Mouse (Mus musculus) stomach, embryonic 16.5 days (tissue): Measurements from ENCODE around the gene Fndc9. TPM values are rescaled to one million over a fixed set of nuclear protein-coding genes. Genes with fewer than 3 reads are reported as not detected.

ENCODE experiments used
- ATAC-seq: fragments of 200-750 bp; cut with Nextera tagmentation; 2 replicates; pipeline ENCODE4 v1.8.0; 2017; ENCODE audit warnings: moderate number of reproducible peaks, moderate TSS enrichment; ENCODE audit not compliant: insufficient read depth, low FRiP score
- H3K27ac ChIP-seq: fragments of 300-500 bp; sonication (generic); 2 replicates; pipeline ENCODE4 v1.5.1; 2014; ENCODE audit warnings: low read length
- H3K27me3 ChIP-seq: fragments of 300-500 bp; sonication (generic); 2 replicates; pipeline ENCODE4 v1.6.1; 2014; ENCODE audit warnings: low read length, control low read depth, mixed read lengths; ENCODE audit not compliant: control insufficient read depth, insufficient read depth
- H3K36me3 ChIP-seq: fragments of 300-500 bp; sonication (generic); 2 replicates; pipeline ENCODE4 v1.6.1; 2014; ENCODE audit warnings: low read length; ENCODE audit not compliant: control insufficient read depth, insufficient read depth
- H3K4me1 ChIP-seq: fragments of 300-500 bp; sonication (generic); 2 replicates; pipeline ENCODE4 v1.6.1; 2014; ENCODE audit warnings: low read length, control low read depth, mixed read lengths; ENCODE audit not compliant: control insufficient read depth, insufficient read depth
- H3K4me2 ChIP-seq: fragments of 300-500 bp; sonication (generic); 2 replicates; pipeline ENCODE4 v1.6.1; 2014; ENCODE audit warnings: low read depth, low read length, mixed read lengths
- H3K4me3 ChIP-seq: fragments of 300-500 bp; sonication (generic); replicated peaks from 2 replicates; pipeline ENCODE4 v1.5.1; 2014; ENCODE audit warnings: mild to moderate bottlenecking, low read length
- H3K9ac ChIP-seq: fragments of 300-500 bp; sonication (generic); 2 replicates; pipeline ENCODE4 v1.6.1; 2014; ENCODE audit warnings: low read length
- H3K9me3 ChIP-seq: fragments of 300-500 bp; sonication (generic); replicated peaks from 2 replicates; pipeline ENCODE4 v1.6.1; 2016; ENCODE audit warnings: low read length, control low read depth; ENCODE audit not compliant: control insufficient read depth
- WGBS: fragments of 180-500 bp; shearing (Covaris S2); extraction: QIAGEN DNeasy Blood & Tissue Kit; methylation state at CpG from one replicate; pipeline ENCODE4 v1.1.7; 2014; 5-methylcytosine and 5-hydroxymethylcytosine counted together
- polyA plus RNA-seq: library from polyadenylated mRNA; unstranded; fragments of >200 nt; fragmentation: Nextera tagmentation; extraction: Ambion mirVana; gene quantifications from 2 replicates; pipeline ENCODE4 v1.2.1, GENCODE M21; 2015

Gene Fndc9
- polyA plus RNA-seq, 1 experiment from 2014 or later = 0.27 TPM

DNA sequence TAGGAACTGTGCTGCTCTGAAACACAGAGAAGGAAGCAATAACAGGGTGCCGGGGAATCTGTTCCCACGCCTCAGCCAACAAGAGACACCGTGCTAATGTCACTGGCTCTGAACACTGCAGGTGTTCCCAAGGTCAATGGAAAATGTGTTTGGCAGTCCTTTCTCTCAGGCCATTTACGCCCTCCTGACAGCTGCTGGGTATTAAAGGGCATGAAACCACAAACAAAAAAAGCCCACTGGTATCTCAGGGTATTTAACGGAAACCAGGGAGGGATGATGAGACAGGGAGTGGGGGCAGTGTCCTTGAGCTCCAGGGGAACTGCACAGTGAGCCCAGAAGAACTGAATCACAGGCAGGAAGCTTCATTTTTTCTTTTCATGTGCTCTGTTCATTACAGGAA lies 42.8 kb downstream of the Fndc9 start:
- Histone ChIP-seq H3K4me3 (no peak overlapping the region), H3K36me3 (no peaks in the 10 kb centered on the region), H3K27me3 (no peaks in the 10 kb centered on the region), H3K9me3 (no peaks in the 10 kb centered on the region), H3K4me1 (no peaks in the 10 kb centered on the region), H3K27ac (no peak overlapping the region), H3K9ac (no peak overlapping the region), H3K4me2 (no peak overlapping the region)
- no peak for ATAC-seq
- WGBS = 72% methylated on average over 5 of the region's 5 CpGs

DNA sequence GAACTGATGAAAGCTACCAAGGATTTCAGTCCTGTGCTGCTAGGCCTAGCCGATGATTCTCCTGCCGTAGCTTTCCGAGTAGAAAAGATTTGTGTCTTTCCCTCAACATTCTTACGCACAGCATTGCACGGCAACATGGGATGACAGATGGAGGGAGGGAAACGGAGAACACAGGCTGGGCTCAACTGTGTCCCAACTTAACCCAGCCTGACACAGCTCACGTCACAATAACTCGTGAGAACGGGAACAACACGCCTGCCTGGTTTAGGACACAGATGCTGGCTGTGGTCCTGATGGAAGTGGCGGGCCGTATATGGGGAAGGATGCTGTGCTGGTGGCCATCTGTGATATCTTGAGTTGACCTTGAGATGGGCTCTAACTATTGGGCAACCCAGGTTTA lies 43.4 kb downstream of the Fndc9 start:
- no peak overlapping the region for H3K4me2 ChIP-seq
- no peak overlapping the region for H3K27ac ChIP-seq
- H3K9me3 ChIP-seq = no peaks in the 10 kb centered on the region
- H3K27me3 ChIP-seq = no peaks in the 10 kb centered on the region
- H3K4me1 ChIP-seq = no peaks in the 10 kb centered on the region
- 87% methylated on average over 12 of the region's 12 CpGs for WGBS
- H3K36me3 ChIP-seq = no peaks in the 10 kb centered on the region
- no peak for ATAC-seq
- H3K9ac ChIP-seq = no peak overlapping the region
- no peak overlapping the region for H3K4me3 ChIP-seq

DNA sequence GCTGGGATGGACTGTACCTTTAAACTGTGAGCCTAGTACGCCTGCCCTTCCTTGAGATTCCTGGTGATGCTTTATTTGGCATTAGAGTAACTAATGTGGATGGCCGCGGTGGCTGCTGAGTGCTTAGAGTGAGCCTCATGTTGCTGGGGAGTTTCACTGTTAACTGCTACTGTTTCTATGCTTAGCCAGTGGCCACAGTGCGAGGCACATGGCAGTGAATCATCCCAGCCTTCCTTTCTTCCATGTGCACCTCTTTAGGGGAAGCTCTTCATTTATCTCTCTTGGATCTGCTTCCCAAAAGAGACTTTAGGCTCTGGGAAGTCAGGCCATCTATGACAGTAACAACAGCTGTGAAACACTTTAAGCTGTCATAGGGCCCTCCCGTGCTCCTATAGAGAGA lies 47.3 kb downstream of the Fndc9 start:
- H3K4me1 ChIP-seq = no peaks in the 10 kb centered on the region
- WGBS = 86% methylated on average over 5 of the region's 5 CpGs

DNA sequence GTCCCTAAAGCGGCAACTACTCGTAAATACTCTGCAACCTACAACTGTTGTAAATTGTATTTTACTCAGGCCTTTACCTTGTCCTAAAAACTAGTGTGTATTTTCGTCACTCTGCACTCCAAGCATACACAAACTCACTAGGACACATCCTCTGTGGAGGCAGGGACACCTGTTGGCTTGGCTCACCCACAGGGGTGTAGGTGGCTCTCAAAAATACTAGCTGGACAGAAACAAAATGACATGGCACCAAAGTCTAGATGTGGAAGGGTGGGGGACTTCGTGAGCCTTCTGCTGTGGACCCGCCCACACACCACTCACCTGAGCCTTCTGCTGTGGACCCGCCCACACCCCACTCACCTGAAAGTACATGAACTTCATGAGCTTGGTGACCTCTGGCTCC lies 48.5 kb downstream of the Fndc9 start:
- no peaks in the 10 kb centered on the region for H3K9me3 ChIP-seq
- no peak for ATAC-seq

More for the DNA sequence above, 47.3 kb downstream of the Fndc9 start:
- H3K4me2 ChIP-seq = no peak overlapping the region
- H3K27ac ChIP-seq = no peak overlapping the region
- no peaks in the 10 kb centered on the region for H3K9me3 ChIP-seq
- H3K27me3 ChIP-seq = no peaks in the 10 kb centered on the region
- no peak overlapping the region for H3K9ac ChIP-seq
- H3K4me3 ChIP-seq = no peak overlapping the region
- ATAC-seq = no peak
- no peaks in the 10 kb centered on the region for H3K36me3 ChIP-seq

DNA sequence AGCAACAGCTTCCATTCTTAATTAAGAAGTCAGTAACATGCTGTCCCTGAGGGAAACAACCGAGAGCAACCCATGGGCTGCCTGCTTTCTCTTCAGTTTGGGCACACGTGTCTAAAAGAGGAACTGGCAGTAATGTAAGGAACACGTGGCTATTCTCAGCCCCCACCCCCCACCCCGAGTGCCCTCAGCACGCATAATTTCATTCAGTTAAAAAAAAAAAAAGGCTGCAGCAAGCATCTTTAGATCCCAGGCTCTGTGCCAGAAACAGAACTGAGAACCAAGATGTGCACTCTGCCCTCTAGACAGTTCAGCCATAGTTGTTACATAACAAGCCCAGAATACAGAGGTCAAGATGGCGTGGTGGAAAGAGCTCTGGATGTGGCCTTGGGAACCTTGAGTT lies 51.5 kb downstream of the Fndc9 start:
- Histone ChIP-seq H3K27ac (no peak overlapping the region), H3K4me3 (no peak overlapping the region), H3K4me2 (no peak overlapping the region), H3K9ac (no peak overlapping the region), H3K4me1 (no peaks in the 10 kb centered on the region), H3K9me3 (no peaks in the 10 kb centered on the region), H3K27me3 (no peaks in the 10 kb centered on the region), H3K36me3 (no peaks in the 10 kb centered on the region)
- 51% methylated on average over 6 of the region's 6 CpGs for WGBS
- no peak for ATAC-seq

More for the DNA sequence above, 48.5 kb downstream of the Fndc9 start:
- Histone ChIP-seq H3K4me1 (no peaks in the 10 kb centered on the region), H3K4me3 (no peak overlapping the region), H3K27me3 (no peaks in the 10 kb centered on the region), H3K36me3 (no peaks in the 10 kb centered on the region), H3K27ac (no peak overlapping the region), H3K4me2 (no peak overlapping the region), H3K9ac (no peak overlapping the region)
- 86% methylated on average over 6 of the region's 6 CpGs for WGBS

DNA sequence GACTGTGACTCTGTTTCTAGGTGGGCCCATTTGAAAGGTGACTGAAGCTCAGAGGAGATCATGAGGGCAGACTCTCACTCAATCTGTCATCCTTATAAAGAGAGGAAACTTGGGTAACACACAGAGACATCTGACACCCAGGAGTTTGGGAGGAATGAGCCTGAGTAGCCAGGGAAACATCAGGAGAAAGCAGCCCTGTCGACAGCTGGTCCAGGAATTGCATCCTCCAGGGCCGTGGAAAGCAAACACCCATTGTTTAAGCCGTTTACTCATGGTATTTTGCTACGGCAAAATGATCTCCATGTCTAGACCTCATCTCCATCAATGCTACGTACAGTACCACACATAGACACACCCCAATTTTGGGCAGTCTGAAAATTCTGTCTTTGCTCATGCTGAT lies 52.8 kb downstream of the Fndc9 start:
- no peaks in the 10 kb centered on the region for H3K9me3 ChIP-seq
- no peak overlapping the region for H3K27ac ChIP-seq
- 49% methylated on average over 5 of the region's 5 CpGs for WGBS
- H3K4me3 ChIP-seq = no peak overlapping the region
- no peak overlapping the region for H3K9ac ChIP-seq
- H3K4me2 ChIP-seq = no peak overlapping the region
- no peaks in the 10 kb centered on the region for H3K27me3 ChIP-seq
- no peaks in the 10 kb centered on the region for H3K4me1 ChIP-seq
- ATAC-seq = no peak
- H3K36me3 ChIP-seq = no peaks in the 10 kb centered on the region

DNA sequence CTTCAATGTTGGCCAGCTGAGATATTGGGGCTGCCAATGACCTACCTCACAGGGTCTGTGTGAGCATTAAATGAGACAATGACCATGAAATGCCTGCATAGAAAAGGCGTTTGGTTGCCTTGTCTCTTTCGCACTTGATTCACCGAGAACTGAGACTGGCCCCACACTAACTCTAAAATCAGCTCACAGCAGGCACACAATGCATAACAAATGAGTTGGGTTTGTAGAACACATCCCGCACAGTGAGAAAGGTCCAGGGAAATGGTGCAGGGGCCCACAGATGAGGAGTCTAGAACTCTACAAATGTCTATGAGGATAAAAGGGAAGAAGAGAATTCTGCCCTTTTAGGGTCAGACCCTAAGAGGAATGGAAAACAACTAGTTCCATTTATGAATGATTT lies 53.7 kb downstream of the Fndc9 start:
- WGBS = 90% methylated on average over 4 of the region's 4 CpGs
- Histone ChIP-seq H3K4me3 (no peak overlapping the region), H3K4me2 (no peak overlapping the region), H3K27me3 (no peaks in the 10 kb centered on the region), H3K4me1 (no peaks in the 10 kb centered on the region), H3K9me3 (no peaks in the 10 kb centered on the region), H3K36me3 (no peaks in the 10 kb centered on the region), H3K9ac (no peak overlapping the region), H3K27ac (no peak overlapping the region)
- ATAC-seq = no peak

Other genes with a start within 250 kb of the Fndc9 start
- 4.7 and 7.9 TPM in 2 replicates for gene Gm12166, start 183.2 kb upstream of the Fndc9 start, polyA plus RNA-seq
- 22.0 and 22.4 TPM in 2 replicates for gene Adam19, start 179.5 kb upstream of the Fndc9 start, polyA plus RNA-seq
- gene Nipal4, start 69.0 kb upstream of the Fndc9 start, polyA plus RNA-seq = 7.8 and 10.1 TPM in 2 replicates
- gene Cyfip2, start 77.3 kb downstream of the Fndc9 start, polyA plus RNA-seq = 7.3 and 8.1 TPM in 2 replicates
- 0.32 and 0.49 TPM in 2 replicates for gene Itk, start 154.0 kb downstream of the Fndc9 start, polyA plus RNA-seq
- gene Fam71b, start 161.0 kb downstream of the Fndc9 start, polyA plus RNA-seq = not detected in 2 replicates
- gene Med7, start 201.4 kb downstream of the Fndc9 start, polyA plus RNA-seq = 49.4 and 60.3 TPM in 2 replicates
- 0.17 and 0.19 TPM in 2 replicates for gene Havcr2, start 219.4 kb downstream of the Fndc9 start, polyA plus RNA-seq